Mouse (Mus musculus): ENCODE measurements at regions not wholly inside any gene's neighbourhood (a gene's known extent, or its start where the extent isn't known, plus 50 kb on each side); places are given as distances from the start of the nearest gene placed in this dataset.

- no peak for DNase-seq (ENCODE audit: low spot score)
These were observed 76.6 kb upstream of the Gm15217 start for GRCm38 (mm10) chr14:46302601-46303000.

GRCm38 (mm10) chr14:46305267-46305666, 73.9 kb upstream of the Gm15217 start:
- DNase-seq (ENCODE audit: low spot score) = no peak

- no peak for DNase-seq (ENCODE audit: low spot score)
These were observed 66.2 kb upstream of the Gm15217 start for GRCm38 (mm10) chr14:46313064-46313463.

GRCm38 (mm10) chr14:46316521-46316920, 62.7 kb upstream of the Gm15217 start:
- no peak for DNase-seq (ENCODE audit: low spot score)

GRCm38 (mm10) chr14:46317406-46318045, 61.7 kb upstream of the Gm15217 start:
- DNase-seq (ENCODE audit: low spot score) = no peak

- DNase-seq (ENCODE audit: low spot score) = no peak
These were observed 51.1 kb upstream of the Gm15217 start for GRCm38 (mm10) chr14:46328064-46328463.

All from ovary, postnatal 10 days (tissue).